Mouse (Mus musculus): Measurements from ENCODE around the gene Gpi1. TPM values are rescaled to one million over a fixed set of nuclear protein-coding genes. Genes with fewer than 3 reads are reported as not detected.

The Gpi1 gene
- polyA plus RNA-seq, 1 experiment from 2014 or later = 323 TPM

DNA sequence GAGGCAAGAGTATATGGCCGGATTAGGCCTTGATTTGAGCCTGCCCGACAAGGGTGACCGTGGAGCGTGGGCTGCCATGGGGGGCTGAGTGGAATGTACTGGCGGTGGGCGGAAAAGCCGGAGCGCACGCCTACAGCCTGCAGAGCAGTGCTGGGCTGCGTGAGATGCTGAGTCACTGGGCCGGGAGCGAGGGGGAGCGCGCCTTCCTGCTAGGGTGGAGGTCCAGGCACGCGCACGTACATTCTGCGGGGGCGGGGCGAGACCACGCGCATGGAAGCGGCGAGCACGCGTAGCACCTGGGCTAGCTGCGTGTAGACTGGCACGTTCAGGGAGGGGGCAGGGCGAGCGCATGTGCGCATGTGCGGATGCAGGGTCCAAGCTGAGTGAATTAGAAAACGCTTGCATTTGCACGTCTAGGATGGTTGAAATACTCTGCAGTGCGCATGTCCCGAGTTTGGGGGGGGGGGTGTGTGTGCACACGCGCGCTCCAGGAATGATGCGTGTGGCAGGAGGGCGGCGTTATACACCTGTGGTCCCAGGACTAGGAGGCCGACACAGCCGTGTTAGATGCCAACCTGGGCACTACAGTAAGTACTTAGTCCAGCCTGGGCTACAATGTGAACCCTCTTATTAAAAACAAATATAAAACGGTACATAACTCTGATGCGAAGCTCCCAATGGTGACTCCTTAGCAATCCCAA is 3.9 kb upstream of the Gpi1 start:
- DNase-seq (ENCODE audit: low spot score) (peak; percentile 96), ATAC-seq (replicated peaks; ENCODE audit: low FRiP score, low read depth) (peak; percentile 92)
- Histone ChIP-seq H3K4me2 (ENCODE audit: low read length) (peak overlapping the region; percentile 67), H3K4me1 (replicated peaks; ENCODE audit: insufficient read depth, low read length) (peaks cover 11% of the 10 kb centered on the region), H3K27me3 (ENCODE audit: insufficient read depth, low read length) (no peaks in the 10 kb centered on the region), H3K9ac (ENCODE audit: low read depth, low read length) (peak overlapping the region; percentile 64), H3K9me3 (replicated peaks; ENCODE audit: low read length) (no peaks in the 10 kb centered on the region), H3K4me3 (replicated peaks; ENCODE audit: low read depth, low read length) (peak overlapping the region; percentile 46), H3K36me3 (ENCODE audit: insufficient read depth, low read length) (peaks cover 11% of the 10 kb centered on the region), H3K27ac (peak overlapping the region; percentile 91)
- under 1% methylated on average over 46 of the region's 46 CpGs for WGBS
- no peak for TF ChIP-seq CTCF (IDR thresholded peaks at IDR 0.05; ENCODE audit: low read depth)

DNA sequence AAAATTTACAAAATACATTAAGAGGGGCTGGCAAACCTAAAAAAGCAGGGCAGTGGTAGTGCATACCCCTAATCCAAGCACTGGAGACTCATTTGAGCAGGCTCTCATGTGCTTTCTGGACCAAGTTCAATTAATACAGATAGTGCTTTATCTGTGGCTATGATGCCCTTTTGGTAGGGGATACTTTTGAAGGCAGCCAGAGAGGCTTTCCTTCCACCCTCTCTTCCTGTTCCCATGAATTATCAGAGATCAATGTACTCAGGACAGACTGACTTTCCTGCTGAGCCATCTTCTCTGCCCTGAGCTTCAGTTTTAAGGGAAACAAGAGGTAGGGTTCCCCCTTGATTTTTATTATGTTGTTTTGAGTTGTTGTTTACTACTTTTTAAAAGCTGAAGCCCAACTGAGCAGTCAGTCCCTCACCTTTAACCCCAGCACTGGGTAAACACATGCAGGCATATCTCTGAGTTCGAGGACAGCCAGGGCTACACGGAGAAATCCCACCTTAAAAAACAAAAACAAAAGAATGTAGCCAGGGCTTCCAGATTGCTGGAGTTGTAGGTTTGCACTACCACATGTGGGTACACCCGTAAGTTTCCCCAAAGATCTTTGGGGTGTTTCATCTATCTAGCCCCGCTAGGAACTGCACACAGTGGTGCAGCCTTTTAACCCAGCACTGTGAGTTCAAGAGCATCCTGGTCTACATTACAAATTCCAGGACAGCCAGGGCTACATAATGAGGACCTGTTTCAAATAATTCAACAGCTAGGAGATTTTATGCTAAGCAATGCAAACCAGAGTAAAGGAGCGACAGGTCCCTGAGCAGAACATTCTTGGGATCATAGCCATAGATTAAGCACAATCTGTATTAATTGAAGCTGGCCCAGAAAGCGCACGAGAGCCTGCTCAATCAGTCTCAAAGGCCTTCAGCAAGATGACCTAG is 2.9 kb upstream of the Gpi1 start:
- peak overlapping the region; percentile 46 for H3K4me3 ChIP-seq (replicated peaks; ENCODE audit: low read depth, low read length)
- WGBS = 44% methylated on average over 7 of the region's 7 CpGs
- peak overlapping the region; percentile 91 for H3K27ac ChIP-seq
- peaks cover 3% of the 10 kb centered on the region; the same call in 1 of the 2 replicates for H3K36me3 ChIP-seq (ENCODE audit: insufficient read depth, low read length)
- ATAC-seq (replicated peaks; ENCODE audit: low FRiP score, low read depth) (no peak), DNase-seq (ENCODE audit: low spot score) (no peak)
- H3K9me3 ChIP-seq (replicated peaks; ENCODE audit: low read length) = no peaks in the 10 kb centered on the region
- H3K4me1 ChIP-seq (replicated peaks; ENCODE audit: insufficient read depth, low read length) = peaks cover 18% of the 10 kb centered on the region
- peak overlapping the region; percentile 64 for H3K9ac ChIP-seq (ENCODE audit: low read depth, low read length)
- H3K27me3 ChIP-seq (ENCODE audit: insufficient read depth, low read length) = no peaks in the 10 kb centered on the region
- no peak for TF ChIP-seq CTCF (IDR thresholded peaks at IDR 0.05; ENCODE audit: low read depth)
- peak overlapping the region; percentile 67 for H3K4me2 ChIP-seq (ENCODE audit: low read length)

DNA sequence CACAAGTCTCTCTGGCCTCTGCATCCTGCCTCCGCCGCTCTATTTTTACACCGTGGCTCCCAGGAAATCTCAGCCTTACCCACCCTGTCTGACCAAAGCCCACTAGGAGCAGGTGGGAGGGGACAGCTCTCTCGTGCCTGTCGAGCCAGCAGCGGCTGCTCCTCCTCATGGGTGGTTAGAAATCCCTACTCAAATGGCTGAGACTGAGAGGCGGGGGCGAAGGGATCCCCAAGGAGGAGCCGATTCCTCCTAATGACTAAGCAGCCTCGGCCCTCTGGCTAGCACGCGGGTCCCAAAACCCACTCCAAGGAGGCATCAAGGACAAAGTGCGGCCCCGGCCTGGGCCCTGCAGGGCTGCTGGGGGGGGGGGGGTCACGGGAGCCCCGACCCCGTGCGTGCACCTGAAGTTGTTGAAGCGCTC is 435 bp downstream of the Gpi1 start:
- Histone ChIP-seq H3K4me1 (replicated peaks; ENCODE audit: insufficient read depth, low read length) (peaks cover 22% of the 10 kb centered on the region), H3K4me3 (replicated peaks; ENCODE audit: low read depth, low read length) (peak overlapping the region; percentile 86), H3K9ac (ENCODE audit: low read depth, low read length) (peak overlapping the region; percentile 84), H3K27ac (peak overlapping the region; percentile 88), H3K27me3 (ENCODE audit: insufficient read depth, low read length) (no peaks in the 10 kb centered on the region), H3K9me3 (replicated peaks; ENCODE audit: low read length) (no peaks in the 10 kb centered on the region), H3K4me2 (ENCODE audit: low read length) (peak overlapping the region; percentile 81), H3K36me3 (ENCODE audit: insufficient read depth, low read length) (peaks cover 22% of the 10 kb centered on the region)
- under 1% methylated on average over 19 of the region's 19 CpGs for WGBS
- DNase-seq (ENCODE audit: low spot score) = peak; percentile 84
- no peak for TF ChIP-seq CTCF (IDR thresholded peaks at IDR 0.05; ENCODE audit: low read depth)
- ATAC-seq (replicated peaks; ENCODE audit: low FRiP score, low read depth) = peak; percentile 31

DNA sequence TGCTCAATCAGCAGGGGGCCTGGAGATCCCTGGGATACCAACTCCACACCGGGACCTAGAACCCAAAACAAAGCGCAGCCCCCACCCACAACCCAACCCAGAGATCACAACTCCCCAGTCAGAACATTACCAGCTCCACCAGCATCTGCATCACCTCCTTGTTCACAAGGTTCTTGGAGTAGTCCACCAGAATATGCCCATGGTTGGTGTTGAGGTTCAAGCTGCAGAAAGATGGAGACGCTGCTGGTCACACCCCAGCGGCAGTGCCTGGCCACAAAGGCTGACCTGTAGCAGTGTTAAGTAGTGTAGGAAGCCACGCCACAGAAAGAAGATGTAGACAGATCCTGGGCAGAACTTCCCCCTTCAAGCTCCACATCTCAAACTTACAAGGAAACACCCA is 983 bp downstream of the Gpi1 start:
- H3K27ac ChIP-seq = peak overlapping the region; percentile 88
- TF ChIP-seq CTCF (IDR thresholded peaks at IDR 0.05; ENCODE audit: low read depth) = no peak
- ATAC-seq (replicated peaks; ENCODE audit: low FRiP score, low read depth) (no peak), DNase-seq (ENCODE audit: low spot score) (peak; percentile 19)
- no peaks in the 10 kb centered on the region for H3K27me3 ChIP-seq (ENCODE audit: insufficient read depth, low read length)
- H3K9ac ChIP-seq (ENCODE audit: low read depth, low read length) = peak overlapping the region; percentile 84
- H3K4me3 ChIP-seq (replicated peaks; ENCODE audit: low read depth, low read length) = peak overlapping the region; percentile 86
- H3K9me3 ChIP-seq (replicated peaks; ENCODE audit: low read length) = no peaks in the 10 kb centered on the region
- H3K36me3 ChIP-seq (ENCODE audit: insufficient read depth, low read length) = peaks cover 25% of the 10 kb centered on the region
- peaks cover 22% of the 10 kb centered on the region for H3K4me1 ChIP-seq (replicated peaks; ENCODE audit: insufficient read depth, low read length)
- H3K4me2 ChIP-seq (ENCODE audit: low read length) = peak overlapping the region; percentile 81
- WGBS = 19% methylated on average over 5 of the region's 5 CpGs

DNA sequence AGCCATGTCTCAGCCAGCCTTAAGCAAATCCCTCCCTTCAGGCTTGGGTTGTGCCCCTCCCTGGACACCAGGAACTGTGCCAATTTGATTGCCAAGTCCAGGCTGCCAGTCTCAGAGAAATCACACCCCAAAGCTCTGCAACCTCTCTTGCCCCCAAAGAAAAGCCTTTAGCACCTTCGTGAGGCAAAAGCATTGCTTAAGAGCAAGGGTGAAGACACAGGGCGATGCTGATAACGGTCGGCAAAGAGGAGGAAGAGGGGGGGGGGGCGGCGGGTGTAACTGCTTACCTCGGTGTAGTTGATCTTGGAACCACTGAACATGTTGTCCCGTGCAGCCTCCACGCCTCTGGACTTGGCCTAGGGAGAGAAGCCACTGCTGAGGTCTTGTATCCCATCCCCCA is 1.5 kb downstream of the Gpi1 start:
- DNase-seq (ENCODE audit: low spot score) = no peak
- 0 out of 2 replicates have a peak overlapping the region, but pooled peaks have one; percentile 19 for H3K9ac ChIP-seq (ENCODE audit: low read depth, low read length)
- WGBS = 29% methylated on average over 7 of the region's 9 CpGs

DNA sequence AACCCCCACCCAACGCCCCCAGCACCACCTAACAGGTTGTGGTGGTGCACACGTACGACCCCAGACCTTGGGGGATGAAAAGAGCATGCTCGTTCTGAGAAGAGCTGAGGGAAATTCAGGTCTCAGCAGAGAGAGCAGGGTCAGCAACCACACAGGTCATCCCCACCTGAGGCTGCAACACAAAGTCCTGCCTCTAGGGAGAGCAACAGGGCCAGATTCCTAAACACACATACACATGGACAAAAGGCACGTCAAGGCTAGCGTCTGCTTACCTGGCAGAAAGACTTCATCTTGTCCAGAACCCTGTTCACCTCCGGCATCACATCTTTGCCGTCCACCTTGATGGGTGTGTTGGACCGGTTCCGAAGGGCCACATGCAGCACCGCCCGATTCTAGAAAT is 3.3 kb downstream of the Gpi1 start:
- H3K9me3 ChIP-seq (replicated peaks; ENCODE audit: low read length) = no peaks in the 10 kb centered on the region
- H3K27me3 ChIP-seq (ENCODE audit: insufficient read depth, low read length) = no peaks in the 10 kb centered on the region
- no peak overlapping the region for H3K4me3 ChIP-seq (replicated peaks; ENCODE audit: low read depth, low read length)
- no peak overlapping the region for H3K27ac ChIP-seq
- ATAC-seq (replicated peaks; ENCODE audit: low FRiP score, low read depth) (no peak), DNase-seq (ENCODE audit: low spot score) (no peak)
- peaks cover 42% of the 10 kb centered on the region for H3K36me3 ChIP-seq (ENCODE audit: insufficient read depth, low read length)
- WGBS = 90% methylated on average over 12 of the region's 12 CpGs
- H3K9ac ChIP-seq (ENCODE audit: low read depth, low read length) = no peak overlapping the region
- TF ChIP-seq CTCF (IDR thresholded peaks at IDR 0.05; ENCODE audit: low read depth) = peak; percentile 13; the same call in 1 of the 2 replicates
- no peak overlapping the region for H3K4me2 ChIP-seq (ENCODE audit: low read length)
- H3K4me1 ChIP-seq (replicated peaks; ENCODE audit: insufficient read depth, low read length) = peaks cover 14% of the 10 kb centered on the region; the same call in 1 of the 2 replicates

More for the DNA sequence above, 1.5 kb downstream of the Gpi1 start:
- no peak overlapping the region for H3K27ac ChIP-seq
- H3K9me3 ChIP-seq (replicated peaks; ENCODE audit: low read length) = no peaks in the 10 kb centered on the region
- peak overlapping the region; percentile 86; the same call in 1 of the 2 replicates for H3K4me3 ChIP-seq (replicated peaks; ENCODE audit: low read depth, low read length)
- no peak for TF ChIP-seq CTCF (IDR thresholded peaks at IDR 0.05; ENCODE audit: low read depth)
- H3K4me1 ChIP-seq (replicated peaks; ENCODE audit: insufficient read depth, low read length) = peaks cover 22% of the 10 kb centered on the region
- H3K27me3 ChIP-seq (ENCODE audit: insufficient read depth, low read length) = no peaks in the 10 kb centered on the region
- ATAC-seq (replicated peaks; ENCODE audit: low FRiP score, low read depth) = no peak
- peak overlapping the region; percentile 81 for H3K4me2 ChIP-seq (ENCODE audit: low read length)
- H3K36me3 ChIP-seq (ENCODE audit: insufficient read depth, low read length) = peaks cover 28% of the 10 kb centered on the region
